Mouse (Mus musculus) hindlimb bud, embryonic 11.5 days (tissue): ENCODE results near the gene Fam187b.

Experiments
- DNase-seq: peaks from one replicate; pipeline ENCODE4 v3.0.0-alpha.2; 2012; ENCODE audit warnings: low read depth, low spot score; ENCODE audit errors: extremely low spot score

The Fam187b gene

GRCm38 (mm10) chr7:31008175-31008574 is 34.6 kb downstream of the Fam187b start:
- no peak for DNase-seq

GRCm38 (mm10) chr7:31008889-31009288 is 35.3 kb downstream of the Fam187b start:
- DNase-seq, result peak; percentile 16

- no peak for DNase-seq
Measured at GRCm38 (mm10) chr7:31012971-31013370, 39.4 kb downstream of the Fam187b start.

GRCm38 (mm10) chr7:31017104-31017901 is 43.7 kb downstream of the Fam187b start:
- DNase-seq, result no peak

GRCm38 (mm10) chr7:31028609-31029008 is 55.0 kb downstream of the Fam187b start:
- no peak for DNase-seq

- DNase-seq, result no peak
Measured at GRCm38 (mm10) chr7:31030717-31031116, 57.1 kb downstream of the Fam187b start.

GRCm38 (mm10) chr7:31031731-31032130 is 58.1 kb downstream of the Fam187b start:
- DNase-seq, result no peak

GRCm38 (mm10) chr7:31033409-31034165 is 60.0 kb downstream of the Fam187b start:
- no peak for DNase-seq

GRCm38 (mm10) chr7:31034789-31035188 is 61.2 kb downstream of the Fam187b start:
- DNase-seq, result no peak

- DNase-seq, result no peak
Measured at GRCm38 (mm10) chr7:31035291-31035690, 61.7 kb downstream of the Fam187b start.

- no peak for DNase-seq
Measured at GRCm38 (mm10) chr7:31036917-31037316, 63.3 kb downstream of the Fam187b start.

- DNase-seq, result no peak
Measured at GRCm38 (mm10) chr7:31037675-31038074, 64.1 kb downstream of the Fam187b start.

GRCm38 (mm10) chr7:31039011-31039410 is 65.4 kb downstream of the Fam187b start:
- no peak for DNase-seq
